Mouse (Mus musculus): ENCODE results near the gene Acsf3.

GRCm38 (mm10) chr8:122775285-122776155 lies at the start of gene Acsf3:
- TF ChIP-seq CTCF (IDR thresholded peaks at IDR 0.05; ENCODE audit: low read depth) (no peak), EP300 (optimal IDR thresholded peaks at IDR 0.05) (no peak)
